Mouse (Mus musculus): ENCODE measurements around the gene Dcun1d4. TPM values are rescaled to one million over a fixed set of nuclear protein-coding genes. Genes with fewer than 3 reads are reported as not detected.

Dcun1d4 gene
- 65.1 TPM for polyA plus RNA-seq (2014; fragmentation: Illumina TruSeq; extraction: RNeasy Lipid Tissue Mini Kit (QIAGEN cat#74804))

GRCm38 (mm10) chr5:73480700-73481099 lies at the start of gene Dcun1d4:
TSS of gene Dcun1d4 (plus strand) at chr5:73481000.

Other genes starting within 250 kb of the Dcun1d4 start
- 113 TPM for gene Fryl, start 224.4 kb upstream of the Dcun1d4 start, polyA plus RNA-seq (2014; fragmentation: Illumina TruSeq; extraction: RNeasy Lipid Tissue Mini Kit (QIAGEN cat#74804))
- 527 TPM for gene Ociad1, start 188.2 kb upstream of the Dcun1d4 start, polyA plus RNA-seq (2014; fragmentation: Illumina TruSeq; extraction: RNeasy Lipid Tissue Mini Kit (QIAGEN cat#74804))
- gene Ociad2, start 140.0 kb upstream of the Dcun1d4 start, polyA plus RNA-seq (2014; fragmentation: Illumina TruSeq; extraction: RNeasy Lipid Tissue Mini Kit (QIAGEN cat#74804)), result 6.8 TPM
- gene Cwh43, start 74.9 kb upstream of the Dcun1d4 start, polyA plus RNA-seq (2014; fragmentation: Illumina TruSeq; extraction: RNeasy Lipid Tissue Mini Kit (QIAGEN cat#74804)), result 2.6 TPM
- gene Lrrc66, start 151.5 kb downstream of the Dcun1d4 start, polyA plus RNA-seq (2014; fragmentation: Illumina TruSeq; extraction: RNeasy Lipid Tissue Mini Kit (QIAGEN cat#74804)), result 1.5 TPM
- gene Sgcb, start 166.8 kb downstream of the Dcun1d4 start, polyA plus RNA-seq (2014; fragmentation: Illumina TruSeq; extraction: RNeasy Lipid Tissue Mini Kit (QIAGEN cat#74804)), result 52.1 TPM
- 5.2 TPM for gene Spata18, start 170.4 kb downstream of the Dcun1d4 start, polyA plus RNA-seq (2014; fragmentation: Illumina TruSeq; extraction: RNeasy Lipid Tissue Mini Kit (QIAGEN cat#74804))

Data from ovary, adult 10 weeks (tissue).